Mouse (Mus musculus) layer of hippocampus, postnatal 10 days (tissue): ENCODE measurements at regions not wholly inside any gene's neighbourhood (a gene's known extent, or its start where the extent isn't known, plus 50 kb on each side); places are given as distances from the start of the nearest gene placed in this dataset.

Source experiments
- DNase-seq, 2 experiments: peaks; one replicate each; pipeline ENCODE4 v3.0.0; 2021; ENCODE audit warnings: low spot score in 2 of 2

- no peak for DNase-seq
Measured at GRCm38 (mm10) chr9:101670111-101670510, 191.5 kb upstream of the 9630041A04Rik start.

GRCm38 (mm10) chr9:101649816-101650215 is 211.8 kb upstream of the 9630041A04Rik start:
- peak; percentile 6 to 24 for DNase-seq

GRCm38 (mm10) chr9:101641524-101641923 is 220.1 kb upstream of the 9630041A04Rik start:
- no peak for DNase-seq

- DNase-seq = no peak
Measured at GRCm38 (mm10) chr9:101640598-101640997, 221.0 kb upstream of the 9630041A04Rik start.

- DNase-seq = no peak
Measured at GRCm38 (mm10) chr9:101616261-101616660, 245.4 kb upstream of the 9630041A04Rik start.

GRCm38 (mm10) chr9:101615176-101615575 is 246.5 kb upstream of the 9630041A04Rik start:
- no peak for DNase-seq

GRCm38 (mm10) chr9:101613933-101614332 is 247.7 kb upstream of the 9630041A04Rik start:
- DNase-seq = no peak

- no peak for DNase-seq
Measured at GRCm38 (mm10) chr9:101613471-101613870, 248.2 kb upstream of the 9630041A04Rik start.

- DNase-seq = no peak
Measured at GRCm38 (mm10) chr9:101612971-101613370, 248.7 kb upstream of the 9630041A04Rik start.

- DNase-seq = no peak
Measured at GRCm38 (mm10) chr9:101612571-101612970, 249.1 kb upstream of the 9630041A04Rik start.

- DNase-seq = no peak
Measured at GRCm38 (mm10) chr9:101611481-101611880, 250.2 kb upstream of the 9630041A04Rik start.

GRCm38 (mm10) chr9:101610806-101611443 is 250.7 kb upstream of the 9630041A04Rik start:
- no peak for DNase-seq

GRCm38 (mm10) chr9:101610338-101610737 is 251.3 kb upstream of the 9630041A04Rik start:
- DNase-seq = no peak

GRCm38 (mm10) chr9:101602799-101603198 is 258.8 kb upstream of the 9630041A04Rik start:
- no peak for DNase-seq

GRCm38 (mm10) chr9:101596898-101597297 is 264.7 kb upstream of the 9630041A04Rik start:
- DNase-seq = no peak

GRCm38 (mm10) chr9:101595101-101595650 is 266.5 kb upstream of the 9630041A04Rik start:
- no peak for DNase-seq

GRCm38 (mm10) chr9:101592621-101593020 is 269.0 kb upstream of the 9630041A04Rik start:
- no peak for DNase-seq

- DNase-seq = no peak
Measured at GRCm38 (mm10) chr9:101591681-101592080, 270.0 kb upstream of the 9630041A04Rik start.

GRCm38 (mm10) chr9:101590310-101590709 is 271.3 kb upstream of the 9630041A04Rik start:
- DNase-seq = no peak

GRCm38 (mm10) chr9:101581064-101581463 is 280.6 kb upstream of the 9630041A04Rik start:
- DNase-seq = no peak

- DNase-seq = no peak
Measured at GRCm38 (mm10) chr9:101570714-101571113, 290.9 kb upstream of the 9630041A04Rik start.

GRCm38 (mm10) chr9:101563196-101563595 is 298.4 kb upstream of the 9630041A04Rik start:
- DNase-seq = no peak

GRCm38 (mm10) chr9:101559366-101559765 is 302.3 kb upstream of the 9630041A04Rik start:
- no peak for DNase-seq
